Mouse (Mus musculus): ENCODE measurements at regions not wholly inside any gene's neighbourhood (a gene's known extent, or its start where the extent isn't known, plus 50 kb on each side); places are given as distances from the start of the nearest gene placed in this dataset.
"Not testable (repeated sequence)": the region's sequence is repeated elsewhere in the genome, so short reads cannot be mapped to it uniquely, and the experiment has no call there.

- TF ChIP-seq CTCF (IDR thresholded peaks at IDR 0.05; ENCODE audit: extremely low read depth, insufficient read depth, insufficient read length, insufficient replicate concordance), result peak; percentile 77
- H3K36me3 ChIP-seq (ENCODE audit: control insufficient read depth, insufficient read depth, low read length); H3K27me3 ChIP-seq (ENCODE audit: control insufficient read depth, insufficient read depth, low read length); H3K27ac ChIP-seq (ENCODE audit: insufficient read depth, low read length); H3K4me1 ChIP-seq (ENCODE audit: control insufficient read depth, insufficient read depth, insufficient read length); H3K4me3 ChIP-seq (ENCODE audit: extremely low read depth, insufficient read depth, insufficient read length): not testable (repeated sequence)
- WGBS, result 16% methylated on average over 8 of the region's 8 CpGs
- peak in 1 of 2 experiments; percentile 74 for DNase-seq (ENCODE audit: low read depth in 1 of 2, low spot score in 2 of 2)
These were observed 52.5 kb upstream of the Prr5 start for GRCm38 (mm10) chr15:84616880-84617279.

GRCm38 (mm10) chr15:84613536-84614527, 55.6 kb upstream of the Prr5 start:
- Histone ChIP-seq H3K4me3 (ENCODE audit: extremely low read depth, insufficient read depth, insufficient read length) (no peak overlapping the region), H3K36me3 (ENCODE audit: control insufficient read depth, insufficient read depth, low read length) (no peaks in the 10 kb centered on the region), H3K27me3 (ENCODE audit: control insufficient read depth, insufficient read depth, low read length) (no peaks in the 10 kb centered on the region), H3K4me1 (ENCODE audit: control insufficient read depth, insufficient read depth, insufficient read length) (no peaks in the 10 kb centered on the region; the same call in 1 of the 2 replicates), H3K27ac (ENCODE audit: insufficient read depth, low read length) (no peak overlapping the region)
- TF ChIP-seq CTCF (IDR thresholded peaks at IDR 0.05; ENCODE audit: extremely low read depth, insufficient read depth, insufficient read length, insufficient replicate concordance) (peak; percentile 95; the same call in 1 of the 2 replicates), POLR2A (IDR thresholded peaks at IDR 0.05; ENCODE audit: low read depth, low read length) (no peak)
- 58% methylated on average over 17 of the region's 17 CpGs for WGBS
- peak; percentile 46 to 86 for DNase-seq (ENCODE audit: low read depth in 1 of 2, low spot score in 2 of 2)

- 66% methylated on average over 2 of the region's 2 CpGs for WGBS
- Histone ChIP-seq H3K4me1 (ENCODE audit: control insufficient read depth, insufficient read depth, insufficient read length) (no peaks in the 10 kb centered on the region; the same call in 1 of the 2 replicates), H3K27me3 (ENCODE audit: control insufficient read depth, insufficient read depth, low read length) (no peaks in the 10 kb centered on the region), H3K27ac (ENCODE audit: insufficient read depth, low read length) (no peak overlapping the region), H3K4me3 (ENCODE audit: extremely low read depth, insufficient read depth, insufficient read length) (no peak overlapping the region), H3K36me3 (ENCODE audit: control insufficient read depth, insufficient read depth, low read length) (no peaks in the 10 kb centered on the region)
- TF ChIP-seq POLR2A (IDR thresholded peaks at IDR 0.05; ENCODE audit: low read depth, low read length) (no peak), CTCF (IDR thresholded peaks at IDR 0.05; ENCODE audit: extremely low read depth, insufficient read depth, insufficient read length, insufficient replicate concordance) (no peak)
- DNase-seq (ENCODE audit: low read depth in 1 of 2, low spot score in 2 of 2), result no peak
These were observed 55.3 kb upstream of the Rtl6 start for GRCm38 (mm10) chr15:84612961-84613360.

GRCm38 (mm10) chr15:84609825-84610442, 52.3 kb upstream of the Rtl6 start:
- Histone ChIP-seq H3K4me1 (ENCODE audit: control insufficient read depth, insufficient read depth, insufficient read length) (no peaks in the 10 kb centered on the region; the same call in 1 of the 2 replicates), H3K36me3 (ENCODE audit: control insufficient read depth, insufficient read depth, low read length) (no peaks in the 10 kb centered on the region), H3K4me3 (ENCODE audit: extremely low read depth, insufficient read depth, insufficient read length) (no peak overlapping the region), H3K27ac (ENCODE audit: insufficient read depth, low read length) (no peak overlapping the region), H3K27me3 (ENCODE audit: control insufficient read depth, insufficient read depth, low read length) (no peaks in the 10 kb centered on the region)
- no peak for TF ChIP-seq POLR2A (IDR thresholded peaks at IDR 0.05; ENCODE audit: low read depth, low read length)
- no peak for TF ChIP-seq CTCF (IDR thresholded peaks at IDR 0.05; ENCODE audit: extremely low read depth, insufficient read depth, insufficient read length, insufficient replicate concordance)
- peak in 1 of 2 experiments; percentile 36 for DNase-seq (ENCODE audit: low read depth in 1 of 2, low spot score in 2 of 2)
- 36% methylated on average over 15 of the region's 15 CpGs for WGBS

- no peak overlapping the region for H3K4me3 ChIP-seq (ENCODE audit: extremely low read depth, insufficient read depth, insufficient read length)
- no peak for DNase-seq (ENCODE audit: low read depth in 1 of 2, low spot score in 2 of 2)
- 59% methylated on average over 5 of the region's 5 CpGs for WGBS
- H3K27me3 ChIP-seq (ENCODE audit: control insufficient read depth, insufficient read depth, low read length), result no peaks in the 10 kb centered on the region
- no peak for TF ChIP-seq POLR2A (IDR thresholded peaks at IDR 0.05; ENCODE audit: low read depth, low read length)
- TF ChIP-seq CTCF (IDR thresholded peaks at IDR 0.05; ENCODE audit: extremely low read depth, insufficient read depth, insufficient read length, insufficient replicate concordance), result no peak
- no peak overlapping the region for H3K27ac ChIP-seq (ENCODE audit: insufficient read depth, low read length)
- H3K4me1 ChIP-seq (ENCODE audit: control insufficient read depth, insufficient read depth, insufficient read length), result no peaks in the 10 kb centered on the region; the same call in 1 of the 2 replicates
- no peaks in the 10 kb centered on the region for H3K36me3 ChIP-seq (ENCODE audit: control insufficient read depth, insufficient read depth, low read length)
These were observed 51.4 kb upstream of the Rtl6 start for GRCm38 (mm10) chr15:84609063-84609462.

Measured in spleen, adult 2 months (tissue).